Mouse (Mus musculus) CH12.LX (cell line): ENCODE data around the gene Prkaa1. TPM values are rescaled to one million over a fixed set of nuclear protein-coding genes. Genes with fewer than 3 reads are reported as not detected.

ENCODE experiments used
- DNase-seq: peaks from one replicate; pipeline ENCODE4 v3.0.0-alpha.2; 2013; ENCODE audit errors: extremely low read depth
- H3K27ac ChIP-seq: 2 replicates; pipeline ENCODE4 v1.5.1; 2012; ENCODE audit warnings: low read depth, mild to moderate bottlenecking, control low read depth, moderate library complexity; ENCODE audit not compliant: insufficient read depth
- H3K27me3 ChIP-seq: replicated peaks from 2 replicates; pipeline ENCODE3; 2012; ENCODE audit warnings: inconsistent platforms
- H3K36me3 ChIP-seq, 2 experiments: replicated peaks in 1 of 2; 2 replicates each; pipeline versions ENCODE3 to v1.6.1; 2012; ENCODE audit warnings: inconsistent platforms in 1 of 2, low read length in 1 of 2, mild to moderate bottlenecking in 1 of 2, mixed read lengths in 1 of 2, moderate library complexity in 1 of 2; ENCODE audit not compliant: control insufficient read depth in 1 of 2, insufficient read depth in 1 of 2
- H3K4me1 ChIP-seq, 2 experiments: 2 replicates each; pipeline ENCODE4 v1.6.1; 2012; ENCODE audit warnings: inconsistent platforms in 1 of 2, moderate library complexity in 1 of 2; ENCODE audit not compliant: insufficient read depth in 2 of 2, control insufficient read depth in 1 of 2
- H3K4me2 ChIP-seq: 2 replicates; pipeline ENCODE4 v1.6.1; 2012; ENCODE audit warnings: low read depth, mild to moderate bottlenecking, control low read depth; ENCODE audit not compliant: poor library complexity, insufficient read depth, severe bottlenecking
- H3K4me3 ChIP-seq, 3 experiments: fragments of 150-350 bp in 1 of 3; sonication (generic) in 1 of 3; replicated peaks in 1 of 3; 2 replicates each; pipeline versions ENCODE3 to v1.5.1; 2011 to 2012; ENCODE audit warnings: low read depth in 2 of 3, low read length in 2 of 3, mild to moderate bottlenecking in 2 of 3, moderate library complexity in 2 of 3, control low read depth in 1 of 3, improper control_type of control experiment in 1 of 3, inconsistent platforms in 1 of 3, mixed read lengths in 1 of 3; ENCODE audit not compliant: poor library complexity in 1 of 3
- H3K79me2 ChIP-seq: replicated peaks from 2 replicates; pipeline ENCODE4 v1.6.1; 2012; ENCODE audit warnings: mild to moderate bottlenecking, moderate library complexity; ENCODE audit not compliant: control insufficient read depth, poor library complexity, insufficient read depth, severe bottlenecking; ENCODE audit errors: extremely low read depth
- H3K9ac ChIP-seq: 2 replicates; pipeline ENCODE4 v1.6.1; 2012; ENCODE audit warnings: low read depth, mild to moderate bottlenecking, control low read depth, moderate library complexity; ENCODE audit not compliant: insufficient read depth
- H3K9me3 ChIP-seq: replicated peaks from 2 replicates; pipeline ENCODE3; 2012; ENCODE audit warnings: low read length, inconsistent platforms, mixed read lengths
- CHD2 ChIP-seq: IDR thresholded peaks from 2 replicates; pipeline ENCODE4 v1.6.1; 2011; ENCODE audit warnings: low read length, improper control_type of control experiment
- E2F4 ChIP-seq: IDR thresholded peaks from 2 replicates; pipeline ENCODE4 v1.6.1; 2011; ENCODE audit warnings: low read depth, low read length, improper control_type of control experiment; ENCODE audit not compliant: insufficient replicate concordance
- EP300 ChIP-seq: IDR thresholded peaks from 2 replicates; pipeline ENCODE4 v1.6.1; 2011; ENCODE audit warnings: low read length, improper control_type of control experiment
- HCFC1 ChIP-seq: IDR thresholded peaks from 2 replicates; pipeline ENCODE4 v1.6.1; 2012; ENCODE audit warnings: low read depth, mild to moderate bottlenecking, inconsistent platforms, low read length, improper control_type of control experiment
- KAT2A ChIP-seq: IDR thresholded peaks from 2 replicates; pipeline ENCODE4 v1.6.1; 2012; ENCODE audit warnings: low read length, improper control_type of control experiment, inconsistent platforms; ENCODE audit not compliant: insufficient replicate concordance
- MAFK ChIP-seq: IDR thresholded peaks from 2 replicates; pipeline ENCODE4 v1.6.1; 2011; ENCODE audit warnings: low read length, improper control_type of control experiment; ENCODE audit not compliant: insufficient replicate concordance
- MAX ChIP-seq: IDR thresholded peaks from 2 replicates; pipeline ENCODE4 v1.6.1; 2011; ENCODE audit warnings: low read length, improper control_type of control experiment
- MAZ ChIP-seq: IDR thresholded peaks from 2 replicates; pipeline ENCODE4 v1.6.1; 2012; ENCODE audit warnings: low read depth, mild to moderate bottlenecking, inconsistent platforms, low read length, improper control_type of control experiment, moderate library complexity
- MEF2A ChIP-seq: IDR thresholded peaks from 2 replicates; pipeline ENCODE4 v1.6.1; 2014; ENCODE audit warnings: low read depth, mild to moderate bottlenecking, inconsistent platforms, low read length, improper control_type of control experiment, borderline replicate concordance
- MXI1 ChIP-seq: IDR thresholded peaks from 2 replicates; pipeline ENCODE4 v1.6.1; 2011; ENCODE audit warnings: mild to moderate bottlenecking, low read depth, low read length, improper control_type of control experiment
- NELFE ChIP-seq: IDR thresholded peaks from 2 replicates; pipeline ENCODE4 v1.6.1; 2011; ENCODE audit warnings: low read depth, low read length, improper control_type of control experiment
- NRF1 ChIP-seq: IDR thresholded peaks from 2 replicates; pipeline ENCODE4 v1.6.1; 2014; ENCODE audit warnings: low read depth, mild to moderate bottlenecking, inconsistent platforms, low read length, improper control_type of control experiment, moderate library complexity
- POLR2A ChIP-seq: IDR thresholded peaks from 2 replicates; pipeline ENCODE4 v1.6.1; 2011; ENCODE audit warnings: low read depth, mild to moderate bottlenecking, improper control_type of control experiment, low read length
- POLR2AphosphoS2 ChIP-seq: IDR thresholded peaks from 2 replicates; pipeline ENCODE4 v1.6.1; 2011; ENCODE audit warnings: low read depth, low read length, improper control_type of control experiment
- RAD21 ChIP-seq: IDR thresholded peaks from 2 replicates; pipeline ENCODE4 v1.6.1; 2011; ENCODE audit warnings: low read depth, mild to moderate bottlenecking, low read length, improper control_type of control experiment, moderate library complexity
- RCOR1 ChIP-seq: conservative IDR thresholded peaks from 2 replicates; pipeline ENCODE4 v1.6.1; 2012; ENCODE audit warnings: low read depth, mild to moderate bottlenecking, inconsistent platforms, low read length, improper control_type of control experiment
- TBP ChIP-seq: conservative IDR thresholded peaks from 2 replicates; pipeline ENCODE4 v1.6.1; 2011; ENCODE audit warnings: low read depth, low read length, improper control_type of control experiment
- TCF12 ChIP-seq: IDR thresholded peaks from 2 replicates; pipeline ENCODE4 v1.6.1; 2014; ENCODE audit warnings: low read depth, mild to moderate bottlenecking, inconsistent platforms, low read length, improper control_type of control experiment
- USF2 ChIP-seq: conservative IDR thresholded peaks from 2 replicates; pipeline ENCODE4 v1.6.1; 2011; ENCODE audit warnings: low read depth, low read length, improper control_type of control experiment
- ZKSCAN1 ChIP-seq: IDR thresholded peaks from 2 replicates; pipeline ENCODE4 v1.6.1; 2012; ENCODE audit warnings: low read depth, inconsistent platforms, low read length, improper control_type of control experiment, borderline replicate concordance
- ZMIZ1 ChIP-seq: IDR thresholded peaks from 2 replicates; pipeline ENCODE4 v1.6.1; 2012; ENCODE audit warnings: low read depth, mild to moderate bottlenecking, inconsistent platforms, low read length, improper control_type of control experiment
- ZNF384 ChIP-seq: IDR thresholded peaks from 2 replicates; pipeline ENCODE4 v1.6.1; 2012; ENCODE audit warnings: low read depth, low read length, improper control_type of control experiment, inconsistent platforms
- dilution Hi-C: fragments of 300-500 bp; cut with MboI; formaldehyde crosslinking; loops from 2 replicates; pipeline ENCODE4 v1.14.3; 2020; ENCODE audit warnings: low sequenced_read_pairs; ENCODE audit not compliant: extremely low pct_unique_long_range_greater_than_20kb, extremely low pct_ligation_motif_present
- in situ Hi-C: fragments of 300-500 bp; cut with MboI; formaldehyde crosslinking; loops from 3 replicates; pipeline ENCODE4 v1.14.3; 2019; ENCODE audit warnings: low sequenced_read_pairs, low pct_ligation_motif_present, low pct_unique_long_range_greater_than_20kb, mixed read lengths
- polyA plus RNA-seq: library from polyadenylated mRNA; unstranded; fragments of >175 nt; gene quantifications from 2 replicates; pipeline ENCODE4 v1.2.1, GENCODE M21; 2012; ENCODE audit warnings: low read depth; ENCODE audit not compliant: insufficient read length
- total RNA-seq, 2 experiments: library from RNA; depleted of rRNA; stranded (reverse); fragments of 300-350 nt in 1 of 2; fragments of >200 nt in 1 of 2; gene quantifications; 2 replicates each; pipeline ENCODE4 v1.2.3; 2012 to 2014

Prkaa1 gene
- total and polyA plus RNA-seq, 3 experiments: 12.6 to 25.4 (median 21.2) TPM

- in situ Hi-C loops (no loop called here), dilution Hi-C loops (no loop called here)
- Histone ChIP-seq H3K36me3 (peaks cover 2 to 27% of the 10 kb centered on the region in 2 experiments), H3K9ac (no peak overlapping the region), H3K79me2 (peaks cover 59% of the 10 kb centered on the region), H3K4me2 (no peak overlapping the region), H3K27me3 (no peaks in the 10 kb centered on the region), H3K4me3 (no peak overlapping the region), H3K4me1 (peaks cover 8 to 24% of the 10 kb centered on the region in 2 experiments), H3K9me3 (no peaks in the 10 kb centered on the region), H3K27ac (no peak overlapping the region)
- TF ChIP-seq E2F4 (no peak), MXI1 (no peak), MAFK (no peak), ZNF384 (no peak), MAX (no peak), TCF12 (no peak), RCOR1 (no peak), TBP (no peak), NRF1 (no peak)
- no peak for DNase-seq
Observed at GRCm38 (mm10) chr15:5149187-5149586, 5.5 kb downstream of the Prkaa1 start.

DNA sequence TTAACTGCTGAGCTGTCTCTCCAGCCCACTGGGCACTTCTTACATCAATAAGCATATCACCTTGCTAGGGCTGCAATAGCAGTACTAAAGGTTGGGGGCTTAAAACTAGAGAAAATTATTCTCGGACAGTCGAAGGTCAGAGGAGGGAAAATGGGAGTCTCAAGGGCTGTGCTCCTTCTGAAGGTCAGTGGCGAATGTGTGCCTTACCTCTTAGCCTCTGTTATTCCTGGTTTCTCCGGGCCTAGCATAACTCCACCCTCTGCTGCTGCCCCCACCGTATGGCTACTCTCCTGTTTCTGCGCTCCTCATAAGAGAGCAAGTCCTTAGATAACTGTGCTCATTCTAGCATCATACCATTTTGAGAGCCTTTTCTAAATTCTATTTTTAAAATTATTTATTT is 8.5 kb downstream of the Prkaa1 start:
- no peaks in the 10 kb centered on the region for H3K27me3 ChIP-seq
- in situ Hi-C loops: no loop called here
- no peak overlapping the region for H3K4me2 ChIP-seq
- dilution Hi-C loops: no loop called here
- peaks cover under 1 to 32% of the 10 kb centered on the region in 2 experiments; a peak in 3 of 4 replicates for H3K4me1 ChIP-seq
- H3K79me2 ChIP-seq: peaks cover 49% of the 10 kb centered on the region
- DNase-seq: no peak
- no peaks in the 10 kb centered on the region for H3K9me3 ChIP-seq
- no peak overlapping the region for H3K4me3 ChIP-seq
- H3K9ac ChIP-seq: no peak overlapping the region
- H3K36me3 ChIP-seq: peaks cover 2 to 16% of the 10 kb centered on the region in 2 experiments
- no peak for TF ChIP-seq USF2
- TF ChIP-seq CHD2: no peak
- TF ChIP-seq E2F4: no peak
- TF ChIP-seq RAD21: no peak
- TF ChIP-seq MAZ: no peak
- TF ChIP-seq NRF1: no peak
- TF ChIP-seq KAT2A: no peak
- TF ChIP-seq ZKSCAN1: no peak
- no peak for TF ChIP-seq ZMIZ1
- no peak for TF ChIP-seq EP300
- no peak for TF ChIP-seq NELFE
- no peak for TF ChIP-seq POLR2AphosphoS2
- TF ChIP-seq MEF2A: no peak
- no peak for TF ChIP-seq HCFC1
- no peak for TF ChIP-seq TBP
- TF ChIP-seq POLR2A: no peak
- no peak overlapping the region for H3K27ac ChIP-seq
